Mouse (Mus musculus): ENCODE data around the gene Draxin.

GRCm38 (mm10) chr4:148137503-148137902 is 7.0 kb upstream of the Draxin start:
- TF ChIP-seq POLR2A (IDR thresholded peaks at IDR 0.05; ENCODE audit: low read depth, low read length), result no peak
- TF ChIP-seq CTCF (IDR thresholded peaks at IDR 0.05; ENCODE audit: extremely low read depth, insufficient read length, insufficient replicate concordance, low read depth, low read length), result no peak

Measured in small intestine, adult 2 months (tissue).